ENCODE assay signal across 18 mouse cellular contexts in genomic region chr5:117279669-117280050, GRCm38 (mm10). TPM values are rescaled to one million over a fixed set of nuclear protein-coding genes. Genes with fewer than 3 reads are reported as not detected.
DNase-seq lines count a peak whose midpoint lies in the region; ATAC-seq and TF ChIP-seq lines count a peak whose summit lies in the region.
"Had no signal": no experiment of that assay in that cellular context is flagged by ENCODE, and none has a peak within 500 bp of the region (broad histone marks: within the 10 kb centered on the region; RNA-seq: fewer than 3 reads in every experiment).

No protein-coding gene starts in this region.

- intact Hi-C loops in heart, adult 2 months (cut with DNase I), result no loop called here

- TF ChIP-seq CTCF in heart, adult 2 months (IDR thresholded peaks at IDR 0.05), result no peak
- TF ChIP-seq CTCF in small intestine, adult 2 months (IDR thresholded peaks at IDR 0.05; ENCODE audit: extremely low read depth, insufficient read length, insufficient replicate concordance, low read depth, low read length), result no peak

- H3K4me2 ChIP-seq in heart, embryonic 13.5 days, result no peak overlapping the region
- H3K4me2 ChIP-seq in liver, embryonic 16.5 days (ENCODE audit: low read depth, low read length), result no peak overlapping the region
- H3K4me2 ChIP-seq in liver, embryonic 12.5 days, result no peak overlapping the region
- H3K4me2 ChIP-seq in intestine, embryonic 14.5 days (ENCODE audit: low read length), result no peak overlapping the region
- H3K4me2 ChIP-seq: embryonic facial prominence, embryonic 15.5 days; midbrain, embryonic 12.5 days; neural tube, embryonic 15.5 days had no signal

- peaks cover 37% of the 10 kb centered on the region for H3K36me3 ChIP-seq in heart, embryonic 13.5 days
- H3K36me3 ChIP-seq in heart, adult 2 months (ENCODE audit: control insufficient read depth, insufficient read depth, low read length), result no peaks in the 10 kb centered on the region
- peaks cover 2% of the 10 kb centered on the region; the same call in 1 of the 2 replicates for H3K36me3 ChIP-seq in liver, embryonic 16.5 days (ENCODE audit: control insufficient read depth, insufficient read depth)
- peaks cover 44% of the 10 kb centered on the region for H3K36me3 ChIP-seq in liver, embryonic 12.5 days
- H3K36me3 ChIP-seq in intestine, embryonic 14.5 days (ENCODE audit: control insufficient read depth, insufficient read depth, low read length), result peaks cover 34% of the 10 kb centered on the region
- peaks cover 8% of the 10 kb centered on the region for H3K36me3 ChIP-seq in small intestine, adult 2 months (ENCODE audit: control insufficient read depth, insufficient read depth, low read length)

- TF ChIP-seq POLR2A in heart, adult 2 months (IDR thresholded peaks at IDR 0.05; ENCODE audit: insufficient read depth, low read depth, low read length), result no peak
- TF ChIP-seq POLR2A in small intestine, adult 2 months (IDR thresholded peaks at IDR 0.05; ENCODE audit: low read depth, low read length), result no peak

- 0 out of 2 replicates have a peak overlapping the region, but pooled peaks have one; percentile 9 for H3K27ac ChIP-seq in heart, embryonic 13.5 days (replicated peaks)
- H3K27ac ChIP-seq in heart, adult 2 months, result no peak overlapping the region
- peak overlapping the region; percentile 44; the same call in 1 of the 2 replicates for H3K27ac ChIP-seq in liver, embryonic 16.5 days (ENCODE audit: low read length)
- no peak overlapping the region for H3K27ac ChIP-seq in liver, embryonic 12.5 days
- H3K27ac ChIP-seq in intestine, embryonic 14.5 days (ENCODE audit: low read depth), result no peak overlapping the region
- H3K27ac ChIP-seq in small intestine, adult 2 months (ENCODE audit: insufficient read depth, low read depth, low read length), result peak overlapping the region; percentile 82
- H3K27ac ChIP-seq: embryonic facial prominence, embryonic 15.5 days; forebrain, embryonic 10.5 days; macrophage; midbrain, embryonic 12.5 days; neural tube, embryonic 15.5 days had no signal

- no peak overlapping the region for H3K4me3 ChIP-seq in heart, embryonic 13.5 days
- no peak overlapping the region for H3K4me3 ChIP-seq in heart, adult 2 months
- H3K4me3 ChIP-seq in liver, embryonic 16.5 days (ENCODE audit: low read depth, low read length), result no peak overlapping the region
- H3K4me3 ChIP-seq in liver, embryonic 12.5 days, result no peak overlapping the region
- H3K4me3 ChIP-seq in intestine, embryonic 14.5 days (ENCODE audit: low read depth, low read length), result no peak overlapping the region
- H3K4me3 ChIP-seq in small intestine, adult 2 months (ENCODE audit: low read depth, low read length), result no peak overlapping the region
- H3K4me3 ChIP-seq: embryonic facial prominence, embryonic 15.5 days; forebrain, embryonic 10.5 days; midbrain, embryonic 12.5 days; myocyte; neural tube, embryonic 15.5 days had no signal

- no peaks in the 10 kb centered on the region for H3K27me3 ChIP-seq in heart, embryonic 13.5 days (replicated peaks)
- no peaks in the 10 kb centered on the region for H3K27me3 ChIP-seq in heart, adult 2 months (ENCODE audit: control insufficient read depth, insufficient read depth, low read length)
- no peaks in the 10 kb centered on the region for H3K27me3 ChIP-seq in liver, embryonic 16.5 days (ENCODE audit: control insufficient read depth, insufficient read depth, low read depth, low read length)
- H3K27me3 ChIP-seq in liver, embryonic 12.5 days (replicated peaks), result no peaks in the 10 kb centered on the region
- H3K27me3 ChIP-seq in intestine, embryonic 14.5 days (replicated peaks; ENCODE audit: control insufficient read depth, insufficient read depth, low read length), result no peaks in the 10 kb centered on the region
- no peaks in the 10 kb centered on the region for H3K27me3 ChIP-seq in small intestine, adult 2 months (ENCODE audit: control insufficient read depth, insufficient read depth, low read length)
- H3K27me3 ChIP-seq: embryonic facial prominence, embryonic 15.5 days; midbrain, embryonic 12.5 days; neural tube, embryonic 15.5 days had no signal

- no peak for ATAC-seq in heart, embryonic 13.5 days (ENCODE audit: extremely low read depth, insufficient number of reproducible peaks, low FRiP score, low TSS enrichment)
- ATAC-seq in liver, embryonic 16.5 days (ENCODE audit: low read depth), result no peak
- no peak for ATAC-seq in liver, embryonic 12.5 days
- peak; percentile 18; the same call in 1 of the 2 replicates for ATAC-seq in intestine, embryonic 14.5 days (replicated peaks; ENCODE audit: low FRiP score, low TSS enrichment, low read depth)

- H3K79me2 ChIP-seq in heart, adult 2 months (replicated peaks; ENCODE audit: control insufficient read depth, insufficient read depth, low read length), result no peaks in the 10 kb centered on the region

- no peak overlapping the region for H3K9ac ChIP-seq in heart, embryonic 13.5 days
- H3K9ac ChIP-seq in heart, adult 2 months (ENCODE audit: low read depth, low read length), result no peak overlapping the region
- H3K9ac ChIP-seq in liver, embryonic 16.5 days (ENCODE audit: low read depth, low read length), result no peak overlapping the region
- no peak overlapping the region for H3K9ac ChIP-seq in liver, embryonic 12.5 days
- H3K9ac ChIP-seq in intestine, embryonic 14.5 days (ENCODE audit: low read length), result no peak overlapping the region
- H3K9ac ChIP-seq: embryonic facial prominence, embryonic 15.5 days; midbrain, embryonic 12.5 days; neural tube, embryonic 15.5 days had no signal

- no peaks in the 10 kb centered on the region for H3K9me3 ChIP-seq in heart, embryonic 13.5 days
- H3K9me3 ChIP-seq in liver, embryonic 16.5 days (replicated peaks; ENCODE audit: control insufficient read depth, low read length), result no peaks in the 10 kb centered on the region
- H3K9me3 ChIP-seq in liver, embryonic 12.5 days (replicated peaks), result no peaks in the 10 kb centered on the region
- H3K9me3 ChIP-seq in intestine, embryonic 14.5 days (ENCODE audit: control insufficient read depth, low read length), result no peaks in the 10 kb centered on the region
- H3K9me3 ChIP-seq: embryonic facial prominence, embryonic 15.5 days; forebrain, embryonic 10.5 days; midbrain, embryonic 12.5 days; neural tube, embryonic 15.5 days had no signal

- no peak for TF ChIP-seq EP300 in heart, adult 2 months (IDR thresholded peaks at IDR 0.05; ENCODE audit: insufficient read depth, low read depth, low read length)

- DNase-seq in heart, adult 2 months, result no peak
- no peak for DNase-seq in intestine, embryonic 14.5 days (ENCODE audit: low spot score)
- DNase-seq in embryo, embryonic 9.5 days (ENCODE audit: extremely low spot score), result no peak
- no peak for DNase-seq in cerebellum, postnatal 25 days
- DNase-seq: cerebellum, adult 8-10 months; left cerebral cortex, postnatal 4 days; right cerebral cortex, postnatal 4 days; thymus, adult 2 months had no signal

- WGBS in heart, embryonic 13.5 days, result 35% methylated on average over 4 of the region's 4 CpGs
- 51% methylated on average over 4 of the region's 4 CpGs for WGBS in heart, adult 2 months
- 40% methylated on average over 4 of the region's 4 CpGs for WGBS in liver, embryonic 16.5 days (ENCODE audit: insufficient replicate concordance)
- WGBS in liver, embryonic 12.5 days (ENCODE audit: insufficient replicate concordance), result 64% methylated on average over 4 of the region's 4 CpGs
- 72% methylated on average over 4 of the region's 4 CpGs for WGBS in intestine, embryonic 14.5 days
- 21% methylated on average over 4 of the region's 4 CpGs for WGBS in small intestine, adult 2 months

- H3K4me1 ChIP-seq in heart, embryonic 13.5 days, result peaks cover 24% of the 10 kb centered on the region
- H3K4me1 ChIP-seq in heart, adult 2 months (ENCODE audit: control insufficient read depth, insufficient read depth, low read length), result no peaks in the 10 kb centered on the region
- H3K4me1 ChIP-seq in liver, embryonic 16.5 days (ENCODE audit: control insufficient read depth, low read depth, low read length), result no peaks in the 10 kb centered on the region
- H3K4me1 ChIP-seq in liver, embryonic 12.5 days, result peaks cover 24% of the 10 kb centered on the region
- H3K4me1 ChIP-seq in intestine, embryonic 14.5 days (replicated peaks; ENCODE audit: control insufficient read depth, insufficient read depth, low read length), result no peaks in the 10 kb centered on the region; the same call in 1 of the 2 replicates
- H3K4me1 ChIP-seq in small intestine, adult 2 months (ENCODE audit: control insufficient read depth, insufficient read depth, insufficient read length, low read length), result peaks cover 17% of the 10 kb centered on the region; the same call in 1 of the 2 replicates

RNA-seq across cellular contexts. Expression of gene Pebp1, which starts 7.8 kb away (rescaled TPM):
- polyA plus RNA-seq in heart, embryonic 13.5 days (2015; fragmentation: Nextera tagmentation; extraction: Ambion mirVana), result 576 and 649 TPM in 2 replicates
- total RNA-seq in heart, adult 2 months (2021), result 100 to 1,000 TPM; 412 to 465 TPM
- 402 and 552 TPM in 2 replicates for polyA plus RNA-seq in heart, adult 2 months (2012; rRNA removed)
- polyA plus RNA-seq in liver, embryonic 16.5 days (2015; fragmentation: Nextera tagmentation; extraction: Ambion mirVana), result 174 and 183 TPM in 2 replicates
- 311 and 318 TPM in 2 replicates for polyA plus RNA-seq in liver, embryonic 12.5 days (2016; fragmentation: Nextera tagmentation; extraction: Ambion mirVana)
- polyA plus RNA-seq in intestine, embryonic 14.5 days (2014; fragmentation: Nextera tagmentation; extraction: Ambion mirVana), result 747 and 803 TPM in 2 replicates
- polyA plus RNA-seq in small intestine, adult 2 months (2012; rRNA removed), result 280 and 305 TPM in 2 replicates

RNA-seq across cellular contexts. Expression of gene Vsig10, which starts 39.2 kb away (rescaled TPM):
- 7.6 and 8.1 TPM in 2 replicates for polyA plus RNA-seq in heart, embryonic 13.5 days (2015; fragmentation: Nextera tagmentation; extraction: Ambion mirVana)
- total RNA-seq in heart, adult 2 months (2021), result 1 to 10 TPM; 7.0 to 8.9 TPM
- polyA plus RNA-seq in heart, adult 2 months (2012; rRNA removed), result 7.4 and 8.8 TPM in 2 replicates
- polyA plus RNA-seq in liver, embryonic 16.5 days (2015; fragmentation: Nextera tagmentation; extraction: Ambion mirVana), result 1.5 and 1.8 TPM in 2 replicates
- polyA plus RNA-seq in liver, embryonic 12.5 days (2016; fragmentation: Nextera tagmentation; extraction: Ambion mirVana), result 2.1 and 2.4 TPM in 2 replicates
- polyA plus RNA-seq in intestine, embryonic 14.5 days (2014; fragmentation: Nextera tagmentation; extraction: Ambion mirVana), result 10.0 and 10.9 TPM in 2 replicates
- 22.9 and 67.6 TPM in 2 replicates for polyA plus RNA-seq in small intestine, adult 2 months (2012; rRNA removed)

Comparison
In these comparisons a context has a peak if more than half of its experiments do, and no peak if none do; other contexts are left out.
1. H3K27ac ChIP-seq: peak in heart, embryonic 13.5 days (single experiment), liver, embryonic 16.5 days (single experiment) and small intestine, adult 2 months (single experiment); none in heart, adult 2 months (single experiment), liver, embryonic 12.5 days (single experiment) and intestine, embryonic 14.5 days (single experiment).